Mouse (Mus musculus): ENCODE results near the gene Enpp6.
A peak's percentile ranks its signal among the peaks of the same experiment; 100 is the strongest.
"Not testable (repeated sequence)": the region's sequence is repeated elsewhere in the genome, so short reads cannot be mapped to it uniquely, and the experiment has no call there.

Gene Enpp6

DNA sequence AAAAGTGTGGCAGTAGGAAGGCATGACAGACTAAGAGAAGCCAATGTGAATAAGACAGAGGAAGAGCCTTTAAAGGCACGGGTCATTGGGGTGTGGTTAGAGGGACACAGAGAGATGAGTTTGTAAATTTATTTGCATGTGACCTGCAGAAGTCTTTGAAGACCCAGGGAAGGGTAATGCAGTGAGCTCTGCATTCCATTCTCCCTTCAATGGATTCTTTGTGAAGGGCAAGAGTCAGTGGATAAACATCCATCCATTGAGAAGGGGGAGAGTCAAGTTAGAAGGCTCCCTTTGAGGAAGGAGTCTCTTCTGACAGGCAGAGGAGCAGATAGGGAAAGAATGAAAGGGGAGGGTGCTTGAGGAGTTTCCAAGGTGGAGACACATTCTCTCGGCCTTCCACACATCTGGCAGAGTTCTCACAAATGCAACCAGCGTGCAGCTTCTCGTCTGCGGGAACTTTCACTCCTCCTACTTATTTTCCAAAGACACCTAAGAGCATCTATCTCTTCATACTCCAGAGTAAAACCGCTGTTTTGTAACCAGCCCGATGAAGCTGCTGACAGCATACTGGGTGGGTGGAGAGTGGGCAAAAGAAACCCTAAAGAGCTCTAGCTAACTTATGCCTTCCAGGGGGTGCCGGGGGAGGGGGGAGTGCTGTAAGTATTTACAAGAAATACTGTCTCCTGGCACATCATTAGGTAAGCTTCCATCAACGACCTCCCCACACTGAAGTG, 9.4 kb downstream of the Enpp6 start:
- no peak for DNase-seq (ENCODE audit: low spot score)

DNA sequence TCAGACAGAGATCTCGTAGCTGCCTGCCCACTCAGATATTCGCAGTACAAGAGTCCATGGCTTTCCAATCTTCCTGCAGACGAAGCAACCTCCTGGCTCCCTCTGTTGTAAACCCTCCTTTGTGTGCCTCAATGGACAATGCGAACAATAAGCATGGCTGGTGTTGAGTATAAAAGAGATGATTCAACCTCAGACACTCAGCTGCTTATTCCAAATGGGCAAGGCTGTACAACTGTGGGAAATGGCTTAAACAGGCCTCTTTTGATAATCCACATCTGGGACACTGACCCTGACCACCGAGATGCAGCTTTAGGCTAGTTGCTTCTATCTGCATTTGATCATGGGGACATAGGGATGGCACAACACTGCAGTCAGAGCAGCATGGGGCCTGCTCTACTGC, 19.0 kb downstream of the Enpp6 start:
- DNase-seq (ENCODE audit: low spot score) = no peak

GRCm38 (mm10) chr8:47006785-47007184, 20.1 kb downstream of the Enpp6 start:
- DNase-seq (ENCODE audit: low spot score) = no peak

DNA sequence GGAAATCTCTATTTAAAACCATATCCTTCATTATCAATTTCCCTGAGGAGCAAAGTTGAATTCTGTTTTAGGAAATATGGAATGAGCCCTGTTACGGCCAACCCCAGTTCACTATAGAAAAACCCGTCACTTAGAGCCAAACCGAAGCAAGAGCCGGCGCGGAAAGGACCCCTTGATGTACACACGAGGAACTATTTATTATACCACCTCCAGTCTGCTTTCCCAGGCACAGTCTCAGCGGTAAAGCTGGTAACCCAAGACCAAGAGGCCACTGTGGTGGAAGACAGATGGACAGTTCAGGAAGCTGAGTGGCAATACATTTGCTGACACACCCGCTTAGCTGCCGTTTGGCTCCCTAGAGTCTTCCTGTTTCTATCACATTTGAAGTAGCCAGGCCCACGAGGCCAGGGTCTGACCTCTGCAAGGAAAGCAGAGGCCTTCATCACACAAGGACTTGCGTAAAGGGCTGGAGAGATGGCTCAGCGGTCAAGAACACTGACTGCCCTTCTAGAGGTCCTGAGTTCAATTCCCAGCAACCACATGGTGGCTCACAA, 21.6 kb downstream of the Enpp6 start:
- no peak for DNase-seq (ENCODE audit: low spot score)

GRCm38 (mm10) chr8:47016268-47016946, 29.7 kb downstream of the Enpp6 start:
- DNase-seq (ENCODE audit: low spot score) = peak; percentile 29

- DNase-seq (ENCODE audit: low spot score) = no peak
Observed at GRCm38 (mm10) chr8:47021135-47021555, 34.5 kb downstream of the Enpp6 start.

DNA sequence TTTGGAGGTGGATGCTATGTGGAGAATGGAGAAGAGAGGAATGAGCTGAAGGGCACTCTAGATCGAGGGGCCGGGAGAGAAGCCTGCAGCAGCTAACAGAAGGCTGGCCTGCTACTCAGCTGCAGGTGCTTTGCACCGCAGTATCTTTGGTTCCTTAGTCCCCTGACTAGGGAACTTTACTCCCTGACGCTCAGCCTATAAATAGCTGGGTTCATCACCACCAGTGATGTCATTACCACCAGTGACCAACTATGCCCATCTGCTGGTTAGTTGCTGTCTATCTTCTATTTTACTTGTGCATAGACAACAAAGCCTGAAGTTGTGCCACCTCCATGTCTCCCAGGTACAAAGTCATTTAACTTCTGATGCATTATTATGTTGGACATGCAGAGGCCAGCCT, 37.9 kb downstream of the Enpp6 start:
- DNase-seq (ENCODE audit: low spot score) = no peak

DNA sequence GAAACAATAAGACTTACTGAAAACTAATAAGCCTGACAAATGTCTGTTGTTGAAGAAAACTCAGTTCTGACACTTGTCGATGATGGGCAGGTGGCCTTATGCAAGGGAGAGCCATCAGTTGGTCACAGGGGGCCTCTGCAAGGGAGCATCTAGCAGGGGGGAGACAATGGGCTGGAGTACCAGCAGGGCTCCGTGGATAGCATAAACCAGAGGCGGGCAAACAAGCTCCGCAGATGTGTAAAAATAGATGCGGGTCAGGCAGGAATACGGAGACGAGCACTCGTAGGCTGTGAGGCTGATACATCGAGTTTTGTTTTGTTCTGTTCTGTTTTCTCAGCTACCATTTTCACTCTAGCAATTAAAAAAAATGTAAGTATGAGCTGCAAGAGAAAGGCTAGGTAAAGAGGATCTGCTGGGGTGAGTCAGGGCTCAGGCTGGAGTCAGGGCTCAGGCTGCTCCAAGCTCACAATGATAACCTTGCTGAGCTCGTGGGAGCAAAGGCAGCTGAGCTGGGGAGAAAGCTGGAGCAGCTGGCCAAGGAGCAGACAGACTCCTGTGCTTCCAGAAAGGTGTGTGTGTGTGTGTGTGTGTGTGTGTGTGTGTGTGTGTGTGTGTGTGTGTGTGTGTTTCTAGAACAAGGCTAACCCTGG, 40.3 kb downstream of the Enpp6 start:
- DNase-seq (ENCODE audit: low spot score) = no peak

- no peak for DNase-seq (ENCODE audit: low spot score)
Observed at GRCm38 (mm10) chr8:47028474-47028873, 41.8 kb downstream of the Enpp6 start.

DNA sequence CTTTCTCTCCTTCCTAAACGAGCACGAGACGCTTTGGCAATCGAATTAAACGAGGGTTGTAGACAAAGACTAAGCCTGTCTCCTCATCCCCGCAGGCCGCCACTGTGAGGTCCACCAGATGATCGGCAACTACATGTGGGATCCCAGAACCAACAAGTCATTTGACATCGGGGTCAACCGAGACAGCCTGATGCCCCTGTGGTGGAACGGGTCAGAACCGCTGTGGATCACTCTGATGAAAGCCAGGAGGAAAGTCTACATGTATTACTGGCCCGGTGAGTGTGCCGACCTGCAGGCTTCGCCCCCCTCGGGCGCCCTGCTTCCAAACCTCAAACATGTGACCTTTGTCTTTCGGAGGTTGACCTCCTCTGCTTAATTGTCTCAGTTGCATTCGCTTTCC, 43.6 kb downstream of the Enpp6 start:
- DNase-seq (ENCODE audit: low spot score) = no peak

DNA sequence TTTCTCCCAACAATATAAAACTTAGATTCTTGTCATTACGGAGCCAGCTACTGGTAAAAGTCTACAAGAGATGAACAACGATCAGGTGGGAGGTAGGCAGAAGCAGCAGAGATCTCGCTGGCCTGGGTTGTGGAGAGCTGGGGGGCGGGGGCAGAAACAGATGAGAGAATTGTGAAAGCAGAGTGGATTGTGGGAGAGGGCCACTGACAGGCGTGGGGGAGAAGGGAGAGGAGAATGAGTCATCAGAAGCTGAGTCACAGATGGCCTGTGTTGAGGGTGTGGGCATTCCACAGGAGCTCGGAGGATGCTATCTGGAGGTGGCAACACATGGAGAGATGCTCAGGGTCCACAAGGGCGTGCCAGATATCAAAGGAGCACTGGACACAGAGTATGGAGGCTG, 45.4 kb downstream of the Enpp6 start:
- no peak for DNase-seq (ENCODE audit: low spot score)

GRCm38 (mm10) chr8:47033976-47034375, 47.3 kb downstream of the Enpp6 start:
- no peak for DNase-seq (ENCODE audit: low spot score)

DNA sequence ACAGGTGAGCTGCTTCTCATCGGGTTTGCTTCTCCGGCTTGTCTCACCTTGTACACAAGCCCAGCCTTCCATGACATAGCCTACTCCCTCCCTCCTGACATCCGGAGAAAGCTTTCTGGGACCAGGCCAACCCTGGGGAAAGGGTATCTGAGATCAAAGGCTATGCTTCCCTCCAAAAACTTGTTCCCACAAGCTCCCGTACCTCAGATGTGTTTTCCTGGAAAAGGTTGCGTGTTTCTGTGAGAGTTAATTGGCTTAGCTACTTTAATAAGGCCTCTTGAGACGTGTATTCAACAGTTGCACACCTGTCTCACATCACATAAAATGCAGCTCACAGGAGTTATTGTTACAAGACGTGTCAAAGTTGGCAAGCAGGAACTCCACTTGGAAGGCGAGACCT, 49.8 kb downstream of the Enpp6 start:
- DNase-seq (ENCODE audit: low spot score) = no peak

GRCm38 (mm10) chr8:47037405-47037804, 50.7 kb downstream of the Enpp6 start:
- DNase-seq (ENCODE audit: low spot score) = no peak

GRCm38 (mm10) chr8:47040215-47040614, 53.5 kb downstream of the Enpp6 start:
- not testable (repeated sequence) for DNase-seq (ENCODE audit: low spot score)

DNA sequence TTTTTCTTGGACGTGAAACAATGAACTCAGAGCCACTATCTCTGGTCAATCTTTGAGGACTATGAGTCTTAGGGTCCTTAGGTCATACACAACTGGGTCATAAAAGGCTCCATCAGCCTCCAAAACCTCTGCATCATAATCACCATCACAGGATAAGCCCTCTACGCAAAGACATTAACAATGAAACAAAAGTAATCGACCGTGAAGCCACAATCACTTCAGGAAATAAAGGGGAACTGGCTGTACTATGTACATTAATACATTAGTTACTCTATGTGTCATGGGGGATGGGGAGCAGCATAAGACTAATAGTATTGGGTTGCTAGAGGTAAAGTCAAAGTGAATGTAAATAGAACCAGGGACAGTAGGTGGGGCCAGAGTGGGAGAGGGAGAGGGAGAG, 59.7 kb downstream of the Enpp6 start:
- no peak for DNase-seq (ENCODE audit: low spot score)

DNA sequence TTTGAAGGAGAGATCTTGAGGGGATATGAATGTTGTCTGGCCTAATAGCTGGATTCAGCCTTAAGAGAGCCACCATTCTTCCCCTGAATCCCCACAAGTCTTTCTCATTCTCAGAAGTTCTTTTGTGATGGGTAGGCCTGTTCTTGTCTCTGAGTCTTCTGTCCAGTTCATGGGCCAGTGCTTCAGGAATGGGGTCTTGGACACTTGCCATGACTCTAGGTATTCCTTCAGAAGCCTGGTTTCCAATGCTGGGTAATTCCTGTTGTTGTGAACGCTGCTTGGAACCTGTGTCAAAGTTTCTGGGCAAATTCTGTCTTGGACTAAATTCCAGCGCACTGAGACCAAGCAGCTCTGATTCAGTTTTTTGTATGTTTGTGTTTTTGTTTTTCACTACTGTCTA, 60.5 kb downstream of the Enpp6 start:
- no peak for DNase-seq (ENCODE audit: low spot score)

GRCm38 (mm10) chr8:47048584-47048983, 61.9 kb downstream of the Enpp6 start:
- no peak for DNase-seq (ENCODE audit: low spot score)

GRCm38 (mm10) chr8:47052643-47053042, 66.0 kb downstream of the Enpp6 start:
- DNase-seq (ENCODE audit: low spot score) = no peak

- DNase-seq (ENCODE audit: low spot score) = no peak
Observed at GRCm38 (mm10) chr8:47056086-47056485, 69.4 kb downstream of the Enpp6 start.

DNA sequence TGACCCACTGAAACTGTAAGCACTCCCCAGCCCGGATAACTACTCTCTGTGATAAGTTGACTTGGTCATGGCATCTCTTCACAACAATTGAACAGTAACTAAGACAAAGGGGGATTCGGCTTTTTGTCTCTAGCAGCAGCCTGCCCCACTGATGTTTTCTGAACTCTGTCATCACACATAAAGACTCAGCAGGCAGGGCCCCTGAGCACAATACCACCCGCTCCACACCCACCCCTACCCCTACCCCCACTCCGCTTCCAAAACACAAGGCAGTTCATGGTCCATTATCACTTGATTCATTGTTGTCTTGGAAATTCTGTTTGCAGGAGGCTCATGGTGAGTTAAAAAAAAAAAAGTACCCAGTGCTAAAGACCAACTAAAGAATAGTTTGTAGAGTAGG, 71.8 kb downstream of the Enpp6 start:
- DNase-seq (ENCODE audit: low spot score) = no peak

- no peak for DNase-seq (ENCODE audit: low spot score)
Observed at GRCm38 (mm10) chr8:47058971-47059370, 72.3 kb downstream of the Enpp6 start.

Data from c-Kit-positive CD71-positive TER-119-positive erythroid progenitor cells, embryonic 14.5 days (primary cell).